Mouse (Mus musculus): ENCODE measurements around the gene Haus2.

- TF ChIP-seq EP300 (IDR thresholded peaks at IDR 0.05) (no peak), CTCF (IDR thresholded peaks at IDR 0.05) (no peak)
Observed at GRCm38 (mm10) chr2:120628076-120628865, 19.1 kb downstream of the Haus2 start.
